14 mouse cellular contexts compared by ENCODE assay signal in genomic region chr2:180270537-180271255, GRCm38 (mm10). TPM values are rescaled to one million over a fixed set of nuclear protein-coding genes. Genes with fewer than 3 reads are reported as not detected.
A peak's percentile ranks its signal among the peaks of the same experiment; 100 is the strongest.
DNase-seq lines count a peak whose midpoint lies in the region; ATAC-seq and TF ChIP-seq lines count a peak whose summit lies in the region.
"Had no signal": no experiment of that assay in that cellular context is flagged by ENCODE, and none has a peak within 500 bp of the region (broad histone marks: within the 10 kb centered on the region; RNA-seq: fewer than 3 reads in every experiment).

No protein-coding gene starts in this region.

- H3K27ac ChIP-seq in forebrain, embryonic 13.5 days = no peak overlapping the region
- no peak overlapping the region for H3K27ac ChIP-seq in forebrain, embryonic 10.5 days
- H3K27ac ChIP-seq in liver, embryonic 12.5 days = 0 out of 2 replicates have a peak overlapping the region, but pooled peaks have one; percentile 8
- H3K27ac ChIP-seq in bone marrow macrophage, adult 2 months (ENCODE audit: insufficient read depth, low read depth, low read length) = peak overlapping the region; percentile 6; the same call in 1 of the 2 replicates

- no peak overlapping the region for H3K4me2 ChIP-seq in forebrain, embryonic 13.5 days
- H3K4me2 ChIP-seq in liver, embryonic 12.5 days = peak overlapping the region; percentile 99; the same call in 1 of the 2 replicates

- WGBS in forebrain, embryonic 13.5 days = 80% methylated on average over 7 of the region's 7 CpGs
- 86% methylated on average over 7 of the region's 7 CpGs for WGBS in forebrain, embryonic 10.5 days
- WGBS in liver, embryonic 12.5 days (ENCODE audit: insufficient replicate concordance) = 64% methylated on average over 7 of the region's 7 CpGs

- ATAC-seq in forebrain, embryonic 13.5 days = no peak
- ATAC-seq in liver, embryonic 12.5 days = no peak
- ATAC-seq: Patski had no signal

- no peak for TF ChIP-seq CTCF in bone marrow macrophage, adult 2 months (IDR thresholded peaks at IDR 0.05; ENCODE audit: low read depth, low read length)

- intact Hi-C loops in gastrocnemius, postnatal 14 days (cut with DNase I; ENCODE audit: low total_unique reads) = no loop called here

- no peak for TF ChIP-seq POLR2A in bone marrow macrophage, adult 2 months (IDR thresholded peaks at IDR 0.05; ENCODE audit: borderline replicate concordance, low read depth, low read length)

- no peaks in the 10 kb centered on the region for H3K9me3 ChIP-seq in forebrain, embryonic 13.5 days (replicated peaks)
- no peaks in the 10 kb centered on the region for H3K9me3 ChIP-seq in forebrain, embryonic 10.5 days
- no peaks in the 10 kb centered on the region for H3K9me3 ChIP-seq in liver, embryonic 12.5 days (replicated peaks)

- H3K36me3 ChIP-seq in forebrain, embryonic 13.5 days (ENCODE audit: poor library complexity, severe bottlenecking) = peaks cover 40% of the 10 kb centered on the region
- peaks cover 51% of the 10 kb centered on the region for H3K36me3 ChIP-seq in forebrain, embryonic 10.5 days (replicated peaks)
- peaks cover 58% of the 10 kb centered on the region for H3K36me3 ChIP-seq in liver, embryonic 12.5 days

- peaks cover 39% of the 10 kb centered on the region for H3K4me1 ChIP-seq in forebrain, embryonic 13.5 days
- peaks cover 36% of the 10 kb centered on the region for H3K4me1 ChIP-seq in forebrain, embryonic 10.5 days
- peaks cover 48% of the 10 kb centered on the region for H3K4me1 ChIP-seq in liver, embryonic 12.5 days
- peaks cover 24% of the 10 kb centered on the region for H3K4me1 ChIP-seq in bone marrow macrophage, adult 2 months (ENCODE audit: control insufficient read depth, insufficient read depth, low read length)

- no peak for DNase-seq in forebrain, embryonic 10.5 days (ENCODE audit: extremely low spot score, low spot score)
- no peak for DNase-seq in liver
- peak; percentile 68 for DNase-seq in lung, postnatal 36 days
- DNase-seq in right cerebral cortex, adult 18-20 months = no peak
- no peak for DNase-seq in gastrocnemius, postnatal 14 days
- DNase-seq: cerebellum, postnatal 25 days; kidney, adult 9 months had no signal

- peak overlapping the region; percentile 93 for H3K9ac ChIP-seq in forebrain, embryonic 13.5 days
- H3K9ac ChIP-seq in liver, embryonic 12.5 days = no peak overlapping the region

- H3K27me3 ChIP-seq in forebrain, embryonic 13.5 days = 0 out of 2 replicates have a peak, but pooled peaks cover 7% of the 10 kb centered on the region
- H3K27me3 ChIP-seq in forebrain, embryonic 10.5 days (ENCODE audit: poor library complexity, severe bottlenecking) = peaks cover 19% of the 10 kb centered on the region
- H3K27me3 ChIP-seq in liver, embryonic 12.5 days (replicated peaks) = peaks cover 8% of the 10 kb centered on the region
- H3K27me3 ChIP-seq: Patski had no signal

- no peak overlapping the region for H3K4me3 ChIP-seq in forebrain, embryonic 13.5 days
- no peak overlapping the region for H3K4me3 ChIP-seq in forebrain, embryonic 10.5 days
- H3K4me3 ChIP-seq in liver, embryonic 12.5 days = no peak overlapping the region
- no peak overlapping the region for H3K4me3 ChIP-seq in bone marrow macrophage, adult 2 months (ENCODE audit: insufficient read depth, low read length)

RNA-seq across cellular contexts. Expression of gene Cables2, which starts 2.6 kb away (rescaled TPM):
- polyA plus RNA-seq in forebrain, embryonic 13.5 days (2015; fragmentation: Nextera tagmentation; extraction: Ambion mirVana) = 11.0 and 12.7 TPM in 2 replicates
- 9.2 and 12.0 TPM in 2 replicates for polyA plus RNA-seq in forebrain, embryonic 10.5 days (2016; fragmentation: Nextera tagmentation; extraction: Ambion mirVana)
- polyA plus RNA-seq in liver, embryonic 12.5 days (2016; fragmentation: Nextera tagmentation; extraction: Ambion mirVana) = 9.6 and 10.4 TPM in 2 replicates
- 10.3 and 11.1 TPM in 2 replicates for polyA plus RNA-seq in bone marrow macrophage, adult 2 months (2012; ENCODE audit: insufficient read depth, insufficient read length, missing spikeins)
- total RNA-seq in gastrocnemius, postnatal 14 days (2021) = 1 to 10 TPM; 6.8 to 9.2 TPM

RNA-seq across cellular contexts. Expression of gene Rps21, which starts 13.5 kb away (rescaled TPM):
- 483 and 550 TPM in 2 replicates for polyA plus RNA-seq in forebrain, embryonic 13.5 days (2015; fragmentation: Nextera tagmentation; extraction: Ambion mirVana)
- polyA plus RNA-seq in forebrain, embryonic 10.5 days (2016; fragmentation: Nextera tagmentation; extraction: Ambion mirVana) = 560 and 577 TPM in 2 replicates
- 560 and 561 TPM in 2 replicates for polyA plus RNA-seq in liver, embryonic 12.5 days (2016; fragmentation: Nextera tagmentation; extraction: Ambion mirVana)
- polyA plus RNA-seq in bone marrow macrophage, adult 2 months (2012; ENCODE audit: insufficient read depth, insufficient read length, missing spikeins) = 1,564 and 1,592 TPM in 2 replicates
- total RNA-seq in gastrocnemius, postnatal 14 days (2021) = 100 to 1,000 TPM; 456 to 506 TPM

RNA-seq across cellular contexts. Expression of gene Rbbp8nl, which starts 19.0 kb away (rescaled TPM):
- polyA plus RNA-seq in forebrain, embryonic 13.5 days (2015; fragmentation: Nextera tagmentation; extraction: Ambion mirVana) = not detected in 2 replicates
- 0.32 and 0.35 TPM in 2 replicates for polyA plus RNA-seq in forebrain, embryonic 10.5 days (2016; fragmentation: Nextera tagmentation; extraction: Ambion mirVana)
- not detected in 2 replicates for polyA plus RNA-seq in liver, embryonic 12.5 days (2016; fragmentation: Nextera tagmentation; extraction: Ambion mirVana)
- not detected in 2 replicates for polyA plus RNA-seq in bone marrow macrophage, adult 2 months (2012; ENCODE audit: insufficient read depth, insufficient read length, missing spikeins)
- not detected for total RNA-seq in gastrocnemius, postnatal 14 days (2021)
- total RNA-seq: adrenal gland, postnatal 4 days; left cerebral cortex, adult 18-20 months had no signal
- polyA plus RNA-seq: C2C12, Patski had no signal

RNA-seq across cellular contexts. Expression of gene Lama5, which starts 45.0 kb away (rescaled TPM):
- polyA plus RNA-seq in forebrain, embryonic 13.5 days (2015; fragmentation: Nextera tagmentation; extraction: Ambion mirVana) = 3.4 and 5.0 TPM in 2 replicates
- 10.7 and 11.2 TPM in 2 replicates for polyA plus RNA-seq in forebrain, embryonic 10.5 days (2016; fragmentation: Nextera tagmentation; extraction: Ambion mirVana)
- 4.1 and 4.3 TPM in 2 replicates for polyA plus RNA-seq in liver, embryonic 12.5 days (2016; fragmentation: Nextera tagmentation; extraction: Ambion mirVana)
- polyA plus RNA-seq in bone marrow macrophage, adult 2 months (2012; ENCODE audit: insufficient read depth, insufficient read length, missing spikeins) = 0.12 and 0.45 TPM in 2 replicates
- total RNA-seq in gastrocnemius, postnatal 14 days (2021) = 10 to 100 TPM; 17.9 to 18.0 TPM

Comparison
In these comparisons a context has a peak if more than half of its experiments do, and no peak if none do; other contexts are left out.
1. H3K27ac ChIP-seq: peak in liver, embryonic 12.5 days (single experiment) and bone marrow macrophage, adult 2 months (single experiment); none in forebrain, embryonic 13.5 days (single experiment) and forebrain, embryonic 10.5 days (single experiment).